Mouse (Mus musculus): ENCODE measurements around the gene Chil1.

DNA sequence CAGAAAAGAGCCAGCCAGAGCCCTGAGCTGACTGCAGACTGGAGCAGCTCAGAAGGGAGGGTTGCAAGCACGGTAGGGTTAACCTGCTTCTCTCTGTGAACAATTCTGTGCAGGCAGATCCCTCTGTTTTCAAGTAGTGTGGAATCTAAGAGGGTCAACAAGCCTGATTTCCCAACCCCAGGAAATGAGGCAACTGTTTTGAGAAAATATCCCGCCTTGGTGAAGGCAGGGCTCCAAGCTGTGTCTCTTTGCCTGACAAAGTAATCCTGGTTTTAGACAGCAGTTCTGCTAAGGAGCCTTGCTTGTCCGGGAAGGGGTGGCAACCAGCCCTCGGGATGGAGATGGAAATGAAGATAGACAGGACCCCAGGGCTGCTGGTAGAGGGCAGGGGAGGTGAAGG, 17.5 kb upstream of the Chil1 start:
- no peak for TF ChIP-seq POLR2A (IDR thresholded peaks at IDR 0.05; ENCODE audit: insufficient read length, low read depth)
- no peak for TF ChIP-seq MAX (IDR thresholded peaks at IDR 0.05; ENCODE audit: low read depth)
- no peak for TF ChIP-seq TCF12 (IDR thresholded peaks at IDR 0.05; ENCODE audit: insufficient read depth, poor library complexity, severe bottlenecking)
- no peak for TF ChIP-seq E2F4 (IDR thresholded peaks at IDR 0.05; ENCODE audit: insufficient read depth)
- no peak for TF ChIP-seq MYOG (IDR thresholded peaks at IDR 0.05; ENCODE audit: control insufficient read depth in 1 of 3, insufficient read depth in 1 of 3, insufficient read length in 2 of 3, low read depth in 2 of 3)
- no peak for TF ChIP-seq USF1 (IDR thresholded peaks at IDR 0.05; ENCODE audit: low read depth)
- no peak for TF ChIP-seq POLR2AphosphoS2 (IDR thresholded peaks at IDR 0.05; ENCODE audit: insufficient read length, low read depth)
- TF ChIP-seq SRF (IDR thresholded peaks at IDR 0.05; ENCODE audit: control insufficient read depth, insufficient read length, low read depth), result no peak
- TF ChIP-seq MYOD1 (IDR thresholded peaks at IDR 0.05; ENCODE audit: control insufficient read depth in 1 of 3, insufficient read length in 2 of 3, low read depth in 2 of 3), result no peak
- TF ChIP-seq REST (IDR thresholded peaks at IDR 0.05; ENCODE audit: insufficient read depth, insufficient read length), result no peak
- no peak for TF ChIP-seq CEBPB (IDR thresholded peaks at IDR 0.05; ENCODE audit: insufficient read depth, poor library complexity, severe bottlenecking)

Data from myocyte (in vitro differentiated cells).